Mouse (Mus musculus) lung, postnatal 0 days (tissue): ENCODE measurements at regions not wholly inside any gene's neighbourhood (a gene's known extent, or its start where the extent isn't known, plus 50 kb on each side); places are given as distances from the start of the nearest gene placed in this dataset.

Source experiments
- ATAC-seq: fragments of 200-750 bp; cut with Nextera tagmentation; 2 replicates; pipeline ENCODE4 v1.8.0; 2017; ENCODE audit warnings: moderate library complexity
- DNase-seq: peaks from one replicate; pipeline ENCODE4 v3.0.0-alpha.2; 2016; ENCODE audit warnings: low spot score
- H3K27ac ChIP-seq: fragments of 300-500 bp; sonication (generic); 2 replicates; pipeline ENCODE4 v1.5.1; 2014; ENCODE audit warnings: antibody characterized with exemption, mild to moderate bottlenecking, low read length, mixed read lengths
- H3K27me3 ChIP-seq: fragments of 300-500 bp; sonication (generic); replicated peaks from 2 replicates; pipeline ENCODE4 v1.6.1; 2014; ENCODE audit warnings: low read length, mixed read lengths; ENCODE audit not compliant: insufficient read depth
- H3K36me3 ChIP-seq: fragments of 300-500 bp; sonication (generic); 2 replicates; pipeline ENCODE4 v1.6.1; 2014; ENCODE audit warnings: low read length, mixed read lengths; ENCODE audit not compliant: insufficient read depth
- H3K4me1 ChIP-seq: fragments of 300-500 bp; sonication (generic); 2 replicates; pipeline ENCODE4 v1.6.1; 2014; ENCODE audit warnings: antibody characterized with exemption, low read depth, low read length, mixed read lengths; ENCODE audit not compliant: insufficient read depth
- H3K4me2 ChIP-seq: fragments of 300-500 bp; sonication (generic); replicated peaks from 2 replicates; pipeline ENCODE4 v1.6.1; 2014; ENCODE audit warnings: low read depth, mild to moderate bottlenecking, low read length, moderate library complexity, mixed read lengths
- H3K4me3 ChIP-seq: fragments of 300-500 bp; sonication (generic); 2 replicates; pipeline ENCODE4 v1.5.1; 2014; ENCODE audit warnings: low read depth, low read length
- H3K9ac ChIP-seq: fragments of 300-500 bp; sonication (generic); replicated peaks from 2 replicates; pipeline ENCODE4 v1.6.1; 2014; ENCODE audit warnings: low read depth, mild to moderate bottlenecking
- H3K9me3 ChIP-seq: fragments of 300-500 bp; sonication (generic); 2 replicates; pipeline ENCODE4 v1.6.1; 2016; ENCODE audit warnings: low read length, mixed read lengths
- CTCF ChIP-seq: IDR thresholded peaks from 2 replicates; pipeline ENCODE4 v1.5.1; 2016; ENCODE audit warnings: antibody characterized with exemption, mild to moderate bottlenecking
- EP300 ChIP-seq: IDR thresholded peaks from 2 replicates; pipeline ENCODE4 v1.6.1; 2016; ENCODE audit warnings: antibody characterized with exemption, mild to moderate bottlenecking, control low read depth
- WGBS: fragments of 180-500 bp; shearing (Covaris S2); extraction: QIAGEN DNeasy Blood & Tissue Kit; methylation state at CpG from one replicate; pipeline ENCODE4 v1.1.7; 2014; 5-methylcytosine and 5-hydroxymethylcytosine counted together

- Histone ChIP-seq H3K9me3 (no peaks in the 10 kb centered on the region), H3K4me2 (no peak overlapping the region), H3K9ac (no peak overlapping the region), H3K36me3 (no peaks in the 10 kb centered on the region), H3K27me3 (no peaks in the 10 kb centered on the region), H3K4me1 (no peaks in the 10 kb centered on the region), H3K27ac (no peak overlapping the region), H3K4me3 (no peak overlapping the region)
- TF ChIP-seq CTCF (peak; percentile 33; the same call in 1 of the 2 replicates), EP300 (no peak)
- ATAC-seq (no peak), DNase-seq (no peak)
- 64% methylated on average over 1 of the region's 1 CpGs for WGBS
Measured at GRCm38 (mm10) chr4:47912259-47912658, 132.7 kb upstream of the Nr4a3 start.

DNA sequence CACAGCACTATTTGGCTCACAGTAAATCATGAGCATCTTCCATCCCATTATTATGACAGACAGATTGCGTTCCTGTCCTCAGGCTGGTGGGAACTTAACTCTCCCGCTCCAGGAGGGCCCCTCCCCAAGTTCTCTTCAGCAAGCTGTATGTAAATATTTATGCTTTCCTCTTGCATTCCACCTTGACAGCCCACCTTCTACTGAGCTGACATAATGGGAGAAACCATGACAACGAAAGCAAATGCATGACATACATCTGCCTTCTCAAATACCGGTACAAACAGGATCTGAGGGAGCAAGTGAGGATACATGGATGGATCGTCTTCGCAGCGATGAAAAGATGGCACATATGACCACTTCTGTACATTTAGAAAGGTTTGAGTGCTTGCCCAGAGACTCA lies 125.4 kb upstream of the Nr4a3 start:
- no peak overlapping the region for H3K4me3 ChIP-seq
- ATAC-seq (no peak), DNase-seq (no peak)
- no peaks in the 10 kb centered on the region for H3K4me1 ChIP-seq
- H3K36me3 ChIP-seq, result no peaks in the 10 kb centered on the region
- 41% methylated on average over 7 of the region's 7 CpGs for WGBS
- H3K9ac ChIP-seq, result no peak overlapping the region
- H3K27me3 ChIP-seq, result no peaks in the 10 kb centered on the region
- TF ChIP-seq EP300 (no peak), CTCF (no peak)
- H3K9me3 ChIP-seq, result no peaks in the 10 kb centered on the region
- no peak overlapping the region for H3K4me2 ChIP-seq
- no peak overlapping the region for H3K27ac ChIP-seq

- Histone ChIP-seq H3K36me3 (no peaks in the 10 kb centered on the region), H3K4me1 (no peaks in the 10 kb centered on the region), H3K4me3 (no peak overlapping the region), H3K27me3 (no peaks in the 10 kb centered on the region), H3K27ac (no peak overlapping the region), H3K9ac (no peak overlapping the region), H3K4me2 (no peak overlapping the region), H3K9me3 (no peaks in the 10 kb centered on the region)
- WGBS, result 83% methylated on average over 2 of the region's 2 CpGs
- TF ChIP-seq EP300, result no peak
- no peak for TF ChIP-seq CTCF
- ATAC-seq, result no peak
- DNase-seq, result no peak
Measured at GRCm38 (mm10) chr4:47931464-47931863, 113.5 kb upstream of the Nr4a3 start.

DNA sequence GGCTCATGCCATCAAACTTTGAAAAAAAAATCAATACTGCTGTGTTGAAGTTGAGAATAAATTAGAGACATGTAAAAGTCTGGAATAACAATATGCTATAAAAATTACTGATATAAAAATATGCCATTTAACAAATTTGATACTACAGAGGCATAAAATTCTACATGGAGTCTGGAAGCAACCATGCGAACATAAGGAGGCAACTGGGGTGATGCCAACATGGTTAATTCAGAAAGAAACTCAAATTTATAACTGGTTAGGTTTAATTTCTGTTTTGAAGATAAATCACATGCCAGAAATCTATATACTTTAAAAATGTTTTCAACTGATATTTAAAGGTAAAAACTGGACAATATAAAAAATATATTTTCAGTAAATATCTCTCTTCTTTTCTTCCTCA lies 111.4 kb upstream of the Nr4a3 start:
- no peaks in the 10 kb centered on the region for H3K27me3 ChIP-seq
- TF ChIP-seq CTCF (no peak), EP300 (no peak)
- WGBS, result 93% methylated on average over 1 of the region's 1 CpGs
- no peaks in the 10 kb centered on the region for H3K9me3 ChIP-seq
- H3K9ac ChIP-seq, result no peak overlapping the region
- no peak overlapping the region for H3K4me3 ChIP-seq
- no peak for DNase-seq
- no peak overlapping the region for H3K27ac ChIP-seq
- no peaks in the 10 kb centered on the region for H3K36me3 ChIP-seq
- no peak for ATAC-seq
- H3K4me1 ChIP-seq, result no peaks in the 10 kb centered on the region
- H3K4me2 ChIP-seq, result no peak overlapping the region

- 84% methylated on average over 3 of the region's 3 CpGs for WGBS
- DNase-seq (no peak), ATAC-seq (no peak)
- no peak overlapping the region for H3K27ac ChIP-seq
- H3K36me3 ChIP-seq, result no peaks in the 10 kb centered on the region
- H3K27me3 ChIP-seq, result no peaks in the 10 kb centered on the region
- H3K9ac ChIP-seq, result no peak overlapping the region
- TF ChIP-seq EP300, result no peak
- no peak for TF ChIP-seq CTCF
- no peak overlapping the region for H3K4me2 ChIP-seq
- H3K9me3 ChIP-seq, result no peaks in the 10 kb centered on the region
- no peaks in the 10 kb centered on the region for H3K4me1 ChIP-seq
- H3K4me3 ChIP-seq, result no peak overlapping the region
Measured at GRCm38 (mm10) chr4:47935547-47935946, 109.4 kb upstream of the Nr4a3 start.

GRCm38 (mm10) chr4:47936470-47937125 lies 108.4 kb upstream of the Nr4a3 start:
- WGBS, result 41% methylated on average over 7 of the region's 7 CpGs
- no peak overlapping the region for H3K4me3 ChIP-seq
- no peaks in the 10 kb centered on the region for H3K36me3 ChIP-seq
- H3K4me2 ChIP-seq, result no peak overlapping the region
- H3K27ac ChIP-seq, result no peak overlapping the region
- H3K9me3 ChIP-seq, result no peaks in the 10 kb centered on the region
- TF ChIP-seq CTCF (no peak), EP300 (no peak)
- H3K4me1 ChIP-seq, result no peaks in the 10 kb centered on the region
- DNase-seq (peak; percentile 16), ATAC-seq (no peak)
- H3K9ac ChIP-seq, result no peak overlapping the region
- H3K27me3 ChIP-seq, result no peaks in the 10 kb centered on the region
